Mouse (Mus musculus) liver, embryonic 14.5 days (tissue): ENCODE measurements around the gene Cnp. TPM values are rescaled to one million over a fixed set of nuclear protein-coding genes. Genes with fewer than 3 reads are reported as not detected.

Experiments
- ATAC-seq: fragments of 200-750 bp; cut with Nextera tagmentation; 2 replicates; pipeline ENCODE4 v1.8.0; 2017; ENCODE audit warnings: moderate number of reproducible peaks, mild to moderate bottlenecking, moderate library complexity; ENCODE audit not compliant: insufficient read depth
- DNase-seq, 3 experiments: peaks; one replicate each; pipeline ENCODE4 v3.0.0-alpha.2; 2012 to 2013; ENCODE audit warnings: low read depth in 3 of 3, low spot score in 3 of 3
- H3K27ac ChIP-seq: fragments of 300-500 bp; sonication (generic); 2 replicates; pipeline ENCODE4 v1.5.1; 2014; ENCODE audit warnings: moderate library complexity, mild to moderate bottlenecking, control low read depth, inconsistent platforms
- H3K27me3 ChIP-seq: fragments of 300-500 bp; sonication (generic); 2 replicates; pipeline ENCODE4 v1.6.1; 2014; ENCODE audit warnings: mild to moderate bottlenecking, low read length, moderate library complexity; ENCODE audit not compliant: control insufficient read depth, insufficient read depth
- H3K36me3 ChIP-seq: fragments of 300-500 bp; sonication (generic); replicated peaks from 2 replicates; pipeline ENCODE4 v1.6.1; 2014; ENCODE audit warnings: low read depth; ENCODE audit not compliant: control insufficient read depth, insufficient read depth
- H3K4me1 ChIP-seq, 2 experiments: fragments of 200-500 bp in 1 of 2; fragments of 300-500 bp in 1 of 2; sonication (generic) in 1 of 2; replicated peaks; 2 replicates each; pipeline ENCODE4 v1.6.1; 2012 to 2014; ENCODE audit warnings: antibody characterized with exemption in 1 of 2, inconsistent platforms in 1 of 2, low read length in 1 of 2; ENCODE audit not compliant: control insufficient read depth in 2 of 2, insufficient read depth in 2 of 2
- H3K4me2 ChIP-seq: fragments of 300-500 bp; sonication (generic); 2 replicates; pipeline ENCODE4 v1.6.1; 2014; ENCODE audit warnings: low read depth, mild to moderate bottlenecking, control low read depth, moderate library complexity
- H3K4me3 ChIP-seq, 2 experiments: fragments of 200-500 bp in 1 of 2; fragments of 300-500 bp in 1 of 2; sonication (generic) in 1 of 2; 2 replicates each; pipeline ENCODE4 v1.5.1; 2012 to 2014; ENCODE audit warnings: low read depth in 2 of 2, low read length in 2 of 2, mild to moderate bottlenecking in 2 of 2, control low read depth in 1 of 2, inconsistent platforms in 1 of 2, moderate library complexity in 1 of 2; ENCODE audit not compliant: insufficient read depth in 1 of 2
- H3K9ac ChIP-seq: fragments of 300-500 bp; sonication (generic); replicated peaks from 2 replicates; pipeline ENCODE4 v1.6.1; 2014; ENCODE audit warnings: mild to moderate bottlenecking, control low read depth, moderate library complexity
- H3K9me3 ChIP-seq: fragments of 300-500 bp; sonication (generic); 2 replicates; pipeline ENCODE4 v1.6.1; 2016; ENCODE audit warnings: low read length, mixed read lengths; ENCODE audit not compliant: control insufficient read depth
- CTCF ChIP-seq: IDR thresholded peaks from 2 replicates; pipeline ENCODE4 v1.5.1; 2016; ENCODE audit warnings: antibody characterized with exemption, low read depth, control low read depth
- EP300 ChIP-seq: IDR thresholded peaks from 2 replicates; pipeline ENCODE4 v1.6.1; 2016; ENCODE audit warnings: antibody characterized with exemption, low read depth
- WGBS: fragments of 180-500 bp; shearing (Covaris S2); extraction: QIAGEN DNeasy Blood & Tissue Kit; methylation state at CpG from one replicate; pipeline ENCODE4 v1.1.7; 2014; ENCODE audit not compliant: insufficient replicate concordance; 5-methylcytosine and 5-hydroxymethylcytosine counted together
- polyA plus RNA-seq, 2 experiments: library from polyadenylated mRNA; depleted of rRNA in 1 of 2; stranded (reverse) in 1 of 2; unstranded in 1 of 2; fragments of >200 nt; fragmentation: Nextera tagmentation in 1 of 2; extraction: Ambion mirVana in 1 of 2; gene quantifications; 2 replicates each; pipeline versions ENCODE4 v1.2.1 to v1.2.3; 2012 to 2014

The Cnp gene
- polyA plus RNA-seq, 2 experiments, result 6.3 to 10.0 TPM

DNA sequence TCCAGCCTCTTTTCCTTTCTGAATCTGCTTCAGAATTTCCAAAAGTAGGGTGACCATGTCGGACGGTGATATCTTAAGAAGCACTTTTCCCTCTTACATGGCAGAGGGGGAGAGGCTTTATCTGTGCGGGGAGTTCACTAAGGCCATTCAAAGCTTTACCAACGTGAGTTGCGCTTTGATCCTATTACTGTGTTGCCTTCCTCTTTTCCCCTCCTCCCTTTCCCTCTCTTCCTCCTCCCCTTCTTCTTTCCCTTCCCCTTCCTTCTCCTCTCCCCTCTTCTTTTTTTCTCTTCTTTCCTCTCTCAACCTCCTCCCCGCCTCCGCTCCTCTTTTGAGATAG lies 29.0 kb upstream of the Cnp start:
- Histone ChIP-seq H3K27me3 (no peaks in the 10 kb centered on the region), H3K9ac (peak overlapping the region; percentile 66), H3K36me3 (no peaks in the 10 kb centered on the region), H3K4me1 (peaks cover 6 to 21% of the 10 kb centered on the region in 2 experiments), H3K4me3 (peak overlapping the region; percentile 57 to 73), H3K9me3 (no peaks in the 10 kb centered on the region), H3K4me2 (peak overlapping the region; percentile 67), H3K27ac (no peak overlapping the region; the same call in 1 of the 2 replicates)
- 23% methylated on average over 7 of the region's 7 CpGs for WGBS
- peak; percentile 44 for ATAC-seq
- DNase-seq, result no peak
- TF ChIP-seq EP300 (no peak), CTCF (no peak)

- no peaks in the 10 kb centered on the region for H3K36me3 ChIP-seq
- no peak for DNase-seq
- no peak for ATAC-seq
- H3K4me3 ChIP-seq, result no peak overlapping the region
- peaks cover 6 to 20% of the 10 kb centered on the region in 2 experiments for H3K4me1 ChIP-seq
- H3K9ac ChIP-seq, result no peak overlapping the region
- no peaks in the 10 kb centered on the region for H3K27me3 ChIP-seq
- H3K9me3 ChIP-seq, result no peaks in the 10 kb centered on the region
- no peak for TF ChIP-seq CTCF
- no peak for TF ChIP-seq EP300
- no peak overlapping the region for H3K4me2 ChIP-seq
- 71% methylated on average over 6 of the region's 6 CpGs for WGBS
- H3K27ac ChIP-seq, result no peak overlapping the region
These were observed 27.7 kb upstream of the Cnp start for GRCm38 (mm10) chr11:100546955-100547354.

DNA sequence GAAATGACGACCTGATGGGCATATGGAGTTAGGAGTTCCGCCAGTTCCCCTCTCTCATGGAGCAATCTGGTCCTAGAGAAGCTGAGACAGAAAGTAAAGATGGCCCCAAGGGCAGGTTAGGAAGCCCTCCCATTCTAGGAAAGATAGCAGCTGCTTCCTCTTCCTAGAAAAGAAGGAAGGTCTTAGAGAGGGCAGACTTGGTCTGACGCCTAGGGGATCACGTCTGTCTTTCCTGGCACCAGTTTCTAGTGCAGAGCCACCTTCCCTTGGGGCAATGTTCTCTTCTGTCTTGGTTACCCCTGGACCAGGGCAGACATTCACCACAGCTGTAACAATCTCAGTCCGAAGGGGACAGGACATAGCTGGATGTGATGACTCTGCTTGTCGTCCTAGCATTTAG lies 26.6 kb upstream of the Cnp start:
- 41% methylated on average over 6 of the region's 6 CpGs for WGBS

DNA sequence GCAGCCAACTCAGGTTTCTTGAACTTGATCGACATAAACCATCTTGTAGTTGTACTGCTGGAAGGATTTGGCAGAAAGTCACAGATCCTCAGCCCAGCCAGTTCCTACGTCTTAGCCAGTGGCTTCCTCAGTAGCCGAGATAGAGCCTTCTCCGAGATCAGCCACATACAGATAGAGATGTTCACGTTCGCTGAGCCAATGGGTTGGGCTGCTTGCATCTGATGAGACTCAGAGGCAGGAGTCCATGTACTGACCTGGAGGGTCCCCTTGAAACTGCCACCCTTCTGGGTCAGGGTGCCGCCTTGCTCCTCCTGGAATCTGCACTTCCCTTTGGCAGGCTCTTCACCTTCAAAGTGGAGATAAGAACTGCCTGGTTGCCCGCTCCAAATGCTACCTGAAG lies 25.2 kb upstream of the Cnp start:
- no peak for DNase-seq
- H3K4me1 ChIP-seq, result peaks cover 6 to 20% of the 10 kb centered on the region in 2 experiments
- H3K27me3 ChIP-seq, result no peaks in the 10 kb centered on the region
- ATAC-seq, result no peak
- H3K4me2 ChIP-seq, result no peak overlapping the region
- 52% methylated on average over 8 of the region's 8 CpGs for WGBS
- TF ChIP-seq EP300 (no peak), CTCF (no peak)
- no peak overlapping the region for H3K9ac ChIP-seq
- H3K4me3 ChIP-seq, result no peak overlapping the region
- H3K9me3 ChIP-seq, result no peaks in the 10 kb centered on the region
- no peak overlapping the region for H3K27ac ChIP-seq
- no peaks in the 10 kb centered on the region for H3K36me3 ChIP-seq

More for the DNA sequence above, 26.6 kb upstream of the Cnp start:
- H3K9me3 ChIP-seq, result no peaks in the 10 kb centered on the region
- no peaks in the 10 kb centered on the region for H3K36me3 ChIP-seq
- no peak overlapping the region for H3K9ac ChIP-seq
- DNase-seq (no peak), ATAC-seq (no peak)
- H3K4me3 ChIP-seq, result no peak overlapping the region
- peaks cover 6 to 20% of the 10 kb centered on the region in 2 experiments for H3K4me1 ChIP-seq
- no peak for TF ChIP-seq EP300
- TF ChIP-seq CTCF, result no peak
- no peak overlapping the region for H3K27ac ChIP-seq
- H3K4me2 ChIP-seq, result no peak overlapping the region
- H3K27me3 ChIP-seq, result no peaks in the 10 kb centered on the region

GRCm38 (mm10) chr11:100550101-100550500 lies 24.6 kb upstream of the Cnp start:
- no peak overlapping the region for H3K27ac ChIP-seq
- no peaks in the 10 kb centered on the region for H3K36me3 ChIP-seq
- H3K9me3 ChIP-seq, result no peaks in the 10 kb centered on the region
- 49% methylated on average over 6 of the region's 6 CpGs for WGBS
- H3K4me1 ChIP-seq, result peaks cover 3 to 15% of the 10 kb centered on the region in 2 experiments
- ATAC-seq (no peak), DNase-seq (no peak)
- no peaks in the 10 kb centered on the region for H3K27me3 ChIP-seq
- no peak overlapping the region for H3K9ac ChIP-seq
- no peak for TF ChIP-seq CTCF
- TF ChIP-seq EP300, result no peak
- no peak overlapping the region for H3K4me2 ChIP-seq
- H3K4me3 ChIP-seq, result no peak overlapping the region
